Mouse (Mus musculus): ENCODE data around the gene Camta1. TPM values are rescaled to one million over a fixed set of nuclear protein-coding genes. Genes with fewer than 3 reads are reported as not detected.

Camta1 gene
- polyA plus RNA-seq, 1 experiment = 10.3 TPM

GRCm38 (mm10) chr4:151738875-151739274 is 122.8 kb downstream of the Camta1 start:
- no peak for DNase-seq (ENCODE audit: low read depth)

GRCm38 (mm10) chr4:151738280-151738679 is 123.4 kb downstream of the Camta1 start:
- DNase-seq (ENCODE audit: low read depth) = no peak

- no peak for DNase-seq (ENCODE audit: low read depth)
These were observed 129.0 kb downstream of the Camta1 start for GRCm38 (mm10) chr4:151732668-151733067.

GRCm38 (mm10) chr4:151730037-151730759 is 131.5 kb downstream of the Camta1 start:
- DNase-seq (ENCODE audit: low read depth) = no peak

GRCm38 (mm10) chr4:151729116-151729515 is 132.6 kb downstream of the Camta1 start:
- DNase-seq (ENCODE audit: low read depth) = no peak

- no peak for DNase-seq (ENCODE audit: low read depth)
These were observed 133.1 kb downstream of the Camta1 start for GRCm38 (mm10) chr4:151728391-151729065.

- DNase-seq (ENCODE audit: low read depth) = no peak
These were observed 135.3 kb downstream of the Camta1 start for GRCm38 (mm10) chr4:151726396-151726795.

- no peak for DNase-seq (ENCODE audit: low read depth)
These were observed 136.8 kb downstream of the Camta1 start for GRCm38 (mm10) chr4:151724897-151725296.

- no peak for DNase-seq (ENCODE audit: low read depth)
These were observed 140.8 kb downstream of the Camta1 start for GRCm38 (mm10) chr4:151720722-151721467.

GRCm38 (mm10) chr4:151718866-151719475 is 142.7 kb downstream of the Camta1 start:
- no peak for DNase-seq (ENCODE audit: low read depth)

- DNase-seq (ENCODE audit: low read depth) = no peak
These were observed 143.8 kb downstream of the Camta1 start for GRCm38 (mm10) chr4:151717864-151718263.

- DNase-seq (ENCODE audit: low read depth) = no peak
These were observed 148.0 kb downstream of the Camta1 start for GRCm38 (mm10) chr4:151713714-151714113.

- DNase-seq (ENCODE audit: low read depth) = no peak
These were observed 150.3 kb downstream of the Camta1 start for GRCm38 (mm10) chr4:151711406-151711805.

- no peak for DNase-seq (ENCODE audit: low read depth)
These were observed 151.2 kb downstream of the Camta1 start for GRCm38 (mm10) chr4:151710522-151710921.

- no peak for DNase-seq (ENCODE audit: low read depth)
These were observed 152.4 kb downstream of the Camta1 start for GRCm38 (mm10) chr4:151709269-151709668.

GRCm38 (mm10) chr4:151703069-151703735 is 158.5 kb downstream of the Camta1 start:
- no peak for DNase-seq (ENCODE audit: low read depth)

GRCm38 (mm10) chr4:151702463-151702862 is 159.2 kb downstream of the Camta1 start:
- no peak for DNase-seq (ENCODE audit: low read depth)

GRCm38 (mm10) chr4:151695984-151696383 is 165.7 kb downstream of the Camta1 start:
- DNase-seq (ENCODE audit: low read depth) = no peak

- no peak for DNase-seq (ENCODE audit: low read depth)
These were observed 167.1 kb downstream of the Camta1 start for GRCm38 (mm10) chr4:151694531-151694930.

GRCm38 (mm10) chr4:151694047-151694446 is 167.6 kb downstream of the Camta1 start:
- DNase-seq (ENCODE audit: low read depth) = no peak

- no peak for DNase-seq (ENCODE audit: low read depth)
These were observed 171.6 kb downstream of the Camta1 start for GRCm38 (mm10) chr4:151690041-151690440.

GRCm38 (mm10) chr4:151688206-151688605 is 173.5 kb downstream of the Camta1 start:
- no peak for DNase-seq (ENCODE audit: low read depth)
